Mouse (Mus musculus) neural tube, embryonic 15.5 days (tissue): ENCODE measurements around the gene Nppa. TPM values are rescaled to one million over a fixed set of nuclear protein-coding genes. Genes with fewer than 3 reads are reported as not detected.

Experiments used
- ATAC-seq: fragments of 200-750 bp; cut with Nextera tagmentation; 2 replicates; pipeline ENCODE4 v1.8.0; 2017; ENCODE audit warnings: mild to moderate bottlenecking, moderate TSS enrichment, moderate library complexity; ENCODE audit not compliant: low FRiP score
- H3K27ac ChIP-seq: fragments of 300-500 bp; sonication (generic); replicated peaks from 2 replicates; pipeline ENCODE4 v1.5.1; 2015; ENCODE audit warnings: mild to moderate bottlenecking, inconsistent platforms
- H3K27me3 ChIP-seq: fragments of 300-500 bp; sonication (generic); replicated peaks from 2 replicates; pipeline ENCODE4 v1.6.1; 2015; ENCODE audit warnings: inconsistent platforms
- H3K36me3 ChIP-seq: fragments of 300-500 bp; sonication (generic); 2 replicates; pipeline ENCODE4 v1.6.1; 2015; ENCODE audit warnings: inconsistent platforms
- H3K4me1 ChIP-seq: fragments of 300-500 bp; sonication (generic); 2 replicates; pipeline ENCODE4 v1.6.1; 2015; ENCODE audit warnings: inconsistent platforms
- H3K4me2 ChIP-seq: fragments of 300-500 bp; sonication (generic); 2 replicates; pipeline ENCODE4 v1.6.1; 2015; ENCODE audit warnings: inconsistent platforms, mild to moderate bottlenecking, moderate library complexity
- H3K4me3 ChIP-seq: fragments of 300-500 bp; sonication (generic); replicated peaks from 2 replicates; pipeline ENCODE4 v1.5.1; 2015; ENCODE audit warnings: mild to moderate bottlenecking, inconsistent platforms
- H3K9ac ChIP-seq: fragments of 300-500 bp; sonication (generic); replicated peaks from 2 replicates; pipeline ENCODE4 v1.6.1; 2015; ENCODE audit warnings: mild to moderate bottlenecking, inconsistent platforms
- H3K9me3 ChIP-seq: fragments of 300-500 bp; sonication (generic); replicated peaks from 2 replicates; pipeline ENCODE4 v1.6.1; 2016; ENCODE audit warnings: inconsistent platforms
- WGBS: fragments of 180-500 bp; shearing (Covaris S2); methylation state at CpG from one replicate; pipeline ENCODE4 v1.1.7; 2015; ENCODE audit warnings: mixed read lengths; 5-methylcytosine and 5-hydroxymethylcytosine counted together
- polyA plus RNA-seq: library from polyadenylated mRNA; unstranded; fragments of >200 nt; fragmentation: Nextera tagmentation; extraction: Ambion mirVana; gene quantifications from 2 replicates; pipeline ENCODE4 v1.2.1, GENCODE M21; 2015

Gene Nppa
- polyA plus RNA-seq, 1 experiment from 2014 or later, result 1.6 TPM

DNA sequence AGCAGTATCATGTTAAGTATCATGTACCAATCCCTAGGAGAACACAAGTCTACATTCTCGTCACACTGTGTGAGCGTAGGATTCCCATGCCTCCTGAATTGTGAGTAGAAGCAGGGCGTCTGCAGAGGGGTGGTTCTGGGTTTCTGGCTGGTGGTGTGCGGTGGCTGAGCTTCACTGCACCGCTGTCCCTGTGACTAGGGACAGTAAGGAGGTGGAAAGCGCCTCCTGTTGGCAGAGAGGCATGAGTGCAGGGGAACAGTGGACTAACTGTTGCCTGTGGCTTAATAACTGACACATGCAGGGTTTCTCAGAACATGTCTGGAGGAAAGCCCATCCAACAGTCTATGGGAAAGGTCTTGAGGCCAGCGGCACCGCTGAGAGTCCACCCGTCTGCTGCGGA, 14.9 kb downstream of the Nppa start:
- 85% methylated on average over 10 of the region's 10 CpGs for WGBS

DNA sequence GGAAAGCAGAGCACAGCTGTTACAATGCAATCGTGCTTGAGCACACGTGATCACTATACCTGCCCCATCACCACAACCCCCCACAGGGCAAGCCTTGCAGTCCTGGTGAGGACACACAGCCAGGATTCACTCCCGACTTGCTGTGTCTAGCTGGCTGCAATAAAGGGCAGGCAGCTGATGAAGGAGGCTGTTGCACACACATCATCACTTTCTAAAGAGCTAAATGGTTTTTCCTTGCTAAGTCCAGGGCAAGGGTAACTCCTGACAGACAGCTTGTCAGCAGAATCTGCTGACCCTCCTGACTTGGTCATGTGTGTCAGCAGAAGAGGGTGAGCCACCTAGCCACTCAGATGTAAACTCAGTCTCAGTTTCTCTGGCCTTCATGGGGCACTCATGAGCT, 16.5 kb downstream of the Nppa start:
- Histone ChIP-seq H3K9ac (no peak overlapping the region), H3K36me3 (peaks cover 97% of the 10 kb centered on the region), H3K27me3 (no peaks in the 10 kb centered on the region)

More for the DNA sequence above, 14.9 kb downstream of the Nppa start:
- Histone ChIP-seq H3K4me2 (no peak overlapping the region), H3K9ac (no peak overlapping the region), H3K27ac (no peak overlapping the region), H3K4me3 (no peak overlapping the region), H3K36me3 (peaks cover 97% of the 10 kb centered on the region), H3K27me3 (no peaks in the 10 kb centered on the region), H3K4me1 (no peaks in the 10 kb centered on the region; the same call in 1 of the 2 replicates), H3K9me3 (no peaks in the 10 kb centered on the region)
- ATAC-seq, result no peak

DNA sequence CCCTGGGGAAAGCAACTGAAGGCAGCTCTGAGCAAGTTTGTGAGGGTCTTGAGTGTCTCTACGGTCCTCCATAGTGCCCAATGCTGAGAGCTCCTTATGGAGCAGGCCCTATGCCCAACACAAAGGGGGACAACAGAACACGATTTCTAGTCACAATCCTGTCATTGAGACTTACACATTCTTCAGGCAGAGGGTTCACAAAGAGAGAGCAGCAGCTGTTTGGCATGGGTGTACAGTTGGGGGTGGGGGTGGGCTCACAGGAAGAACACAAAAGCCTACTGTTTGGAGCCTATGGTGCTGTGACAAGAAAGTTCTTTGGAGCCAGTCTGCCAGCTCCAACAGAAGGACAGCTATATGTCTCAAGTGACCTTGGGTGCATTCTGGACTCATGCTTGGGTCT, 17.9 kb downstream of the Nppa start:
- no peaks in the 10 kb centered on the region for H3K27me3 ChIP-seq
- 47% methylated on average over 2 of the region's 2 CpGs for WGBS
- peaks cover 97% of the 10 kb centered on the region for H3K36me3 ChIP-seq
- no peak overlapping the region for H3K4me2 ChIP-seq
- H3K4me3 ChIP-seq, result no peak overlapping the region
- peak; percentile 37; the same call in 1 of the 2 replicates for ATAC-seq
- no peak overlapping the region for H3K9ac ChIP-seq
- peak overlapping the region; percentile 60 for H3K27ac ChIP-seq
- no peaks in the 10 kb centered on the region for H3K9me3 ChIP-seq
- H3K4me1 ChIP-seq, result no peaks in the 10 kb centered on the region; the same call in 1 of the 2 replicates

More for the DNA sequence above, 16.5 kb downstream of the Nppa start:
- Histone ChIP-seq H3K4me2 (no peak overlapping the region), H3K4me3 (no peak overlapping the region), H3K4me1 (no peaks in the 10 kb centered on the region; the same call in 1 of the 2 replicates), H3K27ac (no peak overlapping the region), H3K9me3 (no peaks in the 10 kb centered on the region)
- no peak for ATAC-seq
- 83% methylated on average over 3 of the region's 3 CpGs for WGBS

DNA sequence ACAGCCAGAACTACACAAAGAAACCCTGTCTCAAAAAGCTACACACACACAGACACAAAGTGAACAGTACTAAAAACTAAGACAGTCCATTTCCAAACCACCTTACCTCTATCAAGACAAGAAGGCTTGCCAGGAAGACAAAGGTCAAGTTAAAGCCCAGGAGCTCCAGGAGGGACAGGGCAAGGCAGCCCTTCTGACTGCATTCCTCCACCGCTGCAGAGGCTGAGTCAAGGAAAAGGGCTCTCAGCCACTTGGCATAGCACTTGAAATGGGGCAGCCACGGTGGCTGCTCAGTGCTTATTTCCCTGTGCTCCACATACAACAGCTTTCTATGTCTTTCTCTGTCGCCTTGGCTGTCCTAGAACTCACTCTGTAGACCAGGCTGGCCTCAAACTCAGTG, 23.5 kb downstream of the Nppa start:
- Histone ChIP-seq H3K36me3 (peaks cover 91% of the 10 kb centered on the region), H3K4me1 (no peaks in the 10 kb centered on the region; the same call in 1 of the 2 replicates), H3K9me3 (no peaks in the 10 kb centered on the region), H3K4me2 (no peak overlapping the region), H3K9ac (no peak overlapping the region), H3K27ac (no peak overlapping the region), H3K4me3 (no peak overlapping the region), H3K27me3 (no peaks in the 10 kb centered on the region)
- no peak for ATAC-seq
- WGBS, result 93% methylated on average over 3 of the region's 3 CpGs

DNA sequence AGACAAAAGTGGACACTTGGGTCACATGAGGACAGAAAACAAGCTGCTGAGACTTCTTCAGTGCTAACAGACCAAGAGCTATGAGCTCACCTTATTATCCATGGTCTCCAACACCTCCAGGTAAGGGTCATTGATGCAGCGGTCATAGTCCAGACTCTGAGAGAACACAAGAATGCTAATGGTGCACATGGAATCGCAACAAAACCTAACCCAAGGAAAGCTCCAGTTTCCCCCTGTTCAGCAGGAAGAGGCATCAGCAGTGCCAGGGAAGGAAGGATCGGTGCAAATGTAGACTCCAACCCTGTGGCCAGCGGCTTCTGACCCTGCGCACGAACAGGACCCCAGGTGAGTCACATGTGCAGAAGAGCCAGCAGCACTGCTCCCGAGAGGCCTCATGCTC, 28.8 kb downstream of the Nppa start:
- no peak for ATAC-seq
- Histone ChIP-seq H3K4me2 (no peak overlapping the region), H3K36me3 (peaks cover 62% of the 10 kb centered on the region), H3K9me3 (no peaks in the 10 kb centered on the region), H3K4me1 (no peaks in the 10 kb centered on the region; the same call in 1 of the 2 replicates), H3K27me3 (no peaks in the 10 kb centered on the region), H3K27ac (no peak overlapping the region), H3K4me3 (no peak overlapping the region), H3K9ac (no peak overlapping the region)
- WGBS, result 93% methylated on average over 7 of the region's 7 CpGs

DNA sequence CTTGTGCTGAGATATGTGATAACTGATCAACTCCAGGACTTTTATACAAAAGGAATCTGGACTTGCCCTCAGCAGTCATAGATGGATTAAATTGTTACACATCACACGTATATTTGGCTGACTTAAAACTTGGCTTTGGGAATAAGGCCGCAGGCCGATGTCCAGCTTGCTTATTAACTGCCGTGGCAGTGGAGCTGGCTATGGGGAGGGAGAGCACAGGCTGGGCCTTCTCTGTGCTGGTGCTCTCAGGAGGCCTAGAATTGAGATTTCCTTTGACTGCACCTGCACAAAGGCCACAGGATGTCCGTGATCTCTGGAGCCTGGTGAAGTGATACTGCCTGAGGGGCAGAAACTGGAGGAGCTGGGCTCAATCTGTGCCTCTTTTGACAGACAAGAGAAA, 30.0 kb downstream of the Nppa start:
- ATAC-seq, result no peak
- Histone ChIP-seq H3K9ac (no peak overlapping the region), H3K36me3 (peaks cover 59% of the 10 kb centered on the region), H3K9me3 (no peaks in the 10 kb centered on the region), H3K27me3 (no peaks in the 10 kb centered on the region), H3K4me1 (no peaks in the 10 kb centered on the region; the same call in 1 of the 2 replicates), H3K4me3 (no peak overlapping the region), H3K4me2 (no peak overlapping the region), H3K27ac (no peak overlapping the region)
- 85% methylated on average over 5 of the region's 5 CpGs for WGBS

DNA sequence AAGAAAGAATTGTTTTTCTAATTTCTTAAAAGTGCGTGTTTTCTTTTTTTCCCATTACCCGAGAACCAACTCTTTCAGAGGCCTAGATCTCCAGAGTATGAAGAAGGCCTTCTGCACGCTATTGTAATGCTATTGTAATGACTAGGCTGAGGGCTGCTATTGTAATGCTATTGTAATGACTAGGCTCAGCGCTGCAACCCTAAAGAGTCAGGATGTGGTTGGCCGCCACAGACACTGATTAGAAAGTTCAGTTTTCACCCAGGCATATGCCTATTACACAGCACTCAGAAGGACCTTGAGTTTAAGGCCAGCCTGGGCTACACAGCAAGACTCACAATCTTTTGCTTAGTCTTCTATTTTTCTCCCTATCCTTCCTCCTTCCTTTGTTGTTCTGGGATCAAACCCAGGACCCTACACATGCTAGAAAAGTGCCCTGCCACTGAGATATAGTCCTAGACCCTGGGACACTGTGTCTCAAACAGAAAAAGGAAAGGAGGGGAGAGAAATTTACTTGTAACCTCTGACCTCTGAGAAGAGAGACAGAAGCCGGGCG, 33.4 kb downstream of the Nppa start:
- 61% methylated on average over 7 of the region's 7 CpGs for WGBS
- no peaks in the 10 kb centered on the region for H3K9me3 ChIP-seq
- H3K36me3 ChIP-seq, result peaks cover 35% of the 10 kb centered on the region
- ATAC-seq, result no peak
- no peak overlapping the region for H3K4me2 ChIP-seq
- no peaks in the 10 kb centered on the region for H3K27me3 ChIP-seq
- no peak overlapping the region for H3K27ac ChIP-seq
- no peak overlapping the region for H3K9ac ChIP-seq
- no peak overlapping the region for H3K4me3 ChIP-seq
- peaks cover 11% of the 10 kb centered on the region for H3K4me1 ChIP-seq

DNA sequence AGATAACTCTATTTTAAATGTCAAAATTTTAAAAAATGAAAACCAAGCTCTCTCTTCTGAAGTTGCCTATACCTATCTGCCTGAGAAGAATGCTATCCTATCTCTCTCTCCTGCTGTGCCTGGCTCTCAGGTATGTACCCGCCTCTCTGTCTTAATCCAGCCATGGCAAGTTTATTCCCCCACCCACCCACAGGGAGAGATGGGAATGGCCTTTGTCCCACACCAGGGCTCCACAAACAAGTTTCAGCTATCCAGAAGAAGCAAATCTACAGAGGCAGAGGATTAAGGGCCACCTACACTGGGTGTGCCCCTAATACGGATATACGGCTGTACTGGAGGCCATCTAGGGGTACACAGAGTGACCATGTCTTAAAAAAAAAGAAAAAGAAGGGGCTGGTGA, 34.9 kb downstream of the Nppa start:
- peaks cover 25% of the 10 kb centered on the region for H3K4me1 ChIP-seq
- no peak overlapping the region for H3K27ac ChIP-seq
- H3K9ac ChIP-seq, result no peak overlapping the region
- H3K36me3 ChIP-seq, result peaks cover 30% of the 10 kb centered on the region
- no peak overlapping the region for H3K4me3 ChIP-seq
- H3K9me3 ChIP-seq, result no peaks in the 10 kb centered on the region
- no peak for ATAC-seq
- whole genome bisulfite sequencing, result 91% methylated on average over 3 of the region's 3 CpGs
- no peaks in the 10 kb centered on the region for H3K27me3 ChIP-seq
- no peak overlapping the region for H3K4me2 ChIP-seq

DNA sequence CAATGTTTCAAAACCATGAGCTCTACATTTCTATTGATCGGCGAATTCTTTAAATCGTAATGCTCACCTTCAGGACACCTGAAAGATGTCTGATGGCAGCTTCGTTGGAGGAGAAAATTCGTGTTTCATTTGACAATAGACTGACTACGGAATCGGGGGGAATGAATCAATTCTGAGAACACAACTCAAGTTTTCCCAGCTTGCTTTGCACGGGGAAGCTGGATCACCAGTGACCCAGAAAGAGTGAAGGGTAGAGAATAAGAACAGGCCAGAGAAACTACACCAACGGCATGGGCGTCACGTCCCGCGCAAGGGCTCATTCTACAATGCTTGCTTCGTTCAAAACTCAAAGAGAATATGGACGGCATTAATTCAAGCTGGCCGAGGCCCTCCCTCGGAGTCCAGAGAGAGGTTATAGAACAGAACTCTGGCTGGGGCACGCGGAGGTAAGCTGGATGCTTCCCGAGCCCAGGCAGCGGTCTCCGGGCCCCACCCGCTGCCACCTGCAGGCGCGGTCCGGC, 37.6 kb downstream of the Nppa start:
- H3K9me3 ChIP-seq, result no peaks in the 10 kb centered on the region
- peak overlapping the region; percentile 65 for H3K4me2 ChIP-seq
- H3K4me3 ChIP-seq, result peak overlapping the region; percentile 92
- peak overlapping the region; percentile 94 for H3K27ac ChIP-seq
- peaks cover 52% of the 10 kb centered on the region for H3K4me1 ChIP-seq
- H3K27me3 ChIP-seq, result no peaks in the 10 kb centered on the region
- ATAC-seq, result peak; percentile 3
- peak overlapping the region; percentile 81 for H3K9ac ChIP-seq
- 7% methylated on average over 26 of the region's 26 CpGs for WGBS
- peaks cover 14% of the 10 kb centered on the region for H3K36me3 ChIP-seq

DNA sequence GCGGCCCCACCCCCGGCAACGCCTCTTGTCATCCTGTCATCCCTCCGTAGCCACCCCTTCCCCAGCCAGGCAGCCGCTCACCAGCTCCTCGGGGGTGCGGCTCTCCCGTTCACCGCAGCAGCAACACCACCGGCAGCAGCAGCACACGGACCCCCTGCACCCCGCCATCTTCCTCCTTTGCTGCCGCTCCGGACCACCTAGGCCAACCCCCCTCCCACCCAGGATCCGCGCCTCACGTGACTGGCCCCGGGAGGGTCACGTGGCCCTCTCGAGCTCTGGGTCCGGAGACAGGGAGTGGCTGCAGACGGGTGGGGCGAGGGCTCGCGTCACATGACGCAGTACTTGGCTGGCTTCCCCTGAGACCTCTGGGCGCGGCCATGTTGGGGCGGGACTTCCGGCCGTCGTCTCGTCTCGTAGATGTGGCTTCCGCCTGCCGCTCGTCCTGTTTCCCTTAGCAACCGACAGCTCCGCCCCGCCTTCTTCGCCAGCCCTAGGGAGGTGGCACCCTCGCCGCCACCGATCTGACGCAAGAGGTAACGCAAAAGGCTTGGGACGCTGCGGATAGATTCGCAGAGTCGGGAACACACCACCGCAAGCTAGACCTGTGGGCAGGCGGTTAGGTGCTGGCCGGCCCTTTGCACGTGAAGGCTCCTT, 38.2 kb downstream of the Nppa start, which contains the start of the genes Clcn6 and Mthfr:
Gene Clcn6 (minus strand): TSS at position 222 of the 654 bp plus-strand sequence.
Gene Mthfr (plus strand): TSS at position 478 of the 654 bp plus-strand sequence.
- Histone ChIP-seq H3K27me3 (no peaks in the 10 kb centered on the region), H3K4me2 (peak within 1 kb of the TSS; percentile 86), H3K9ac (peak within 1 kb of the TSS; percentile 81), H3K27ac (peak within 1 kb of the TSS; percentile 94), H3K4me3 (peak within 1 kb of the TSS; percentile 92), H3K36me3 (peaks cover 14% of the 10 kb centered on the region), H3K9me3 (no peaks in the 10 kb centered on the region), H3K4me1 (peaks cover 55% of the 10 kb centered on the region)
- peak; percentile 93 for ATAC-seq
- WGBS, result under 1% methylated on average over 53 of the region's 54 CpGs

DNA sequence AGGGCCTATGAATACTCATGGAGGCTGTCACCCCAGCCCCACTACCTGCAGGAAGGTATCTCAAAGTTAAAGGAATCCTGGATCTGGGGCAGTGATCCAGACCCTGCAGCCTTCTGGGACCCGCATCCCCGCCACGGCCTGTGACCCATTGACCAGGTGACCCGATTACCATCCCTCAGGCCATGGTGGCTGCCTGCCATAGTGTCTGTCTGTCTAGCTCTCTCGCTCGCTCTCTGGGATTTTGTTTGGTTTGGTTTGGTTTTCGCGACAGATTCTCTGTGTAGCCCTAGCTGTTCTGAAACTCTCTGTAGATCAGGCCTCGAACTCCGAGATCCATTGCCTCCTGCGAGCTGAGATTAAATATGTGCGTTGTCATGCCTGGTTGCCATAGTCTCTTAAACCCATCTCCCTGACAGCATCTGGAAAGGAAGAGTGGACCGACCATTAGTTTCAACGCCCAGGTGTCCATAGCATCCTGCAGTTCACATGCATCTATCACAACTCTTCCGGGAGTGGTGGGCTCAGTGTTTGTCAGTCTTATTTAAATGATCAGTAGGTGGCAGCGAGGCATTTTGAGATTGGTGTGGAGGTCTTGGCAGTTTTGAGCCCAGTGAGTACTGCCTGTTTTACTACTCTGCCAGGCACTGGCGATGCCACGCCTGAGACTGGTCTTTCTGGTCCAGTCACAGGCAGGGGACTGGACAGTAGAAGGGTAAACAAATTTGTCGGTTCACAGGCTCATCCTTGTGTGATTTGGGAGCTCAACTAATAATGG, 38.9 kb downstream of the Nppa start:
- H3K4me3 ChIP-seq, result peak overlapping the region; percentile 92
- WGBS, result 18% methylated on average over 19 of the region's 19 CpGs
- H3K4me1 ChIP-seq, result peaks cover 55% of the 10 kb centered on the region
- peak overlapping the region; percentile 86 for H3K4me2 ChIP-seq
- no peaks in the 10 kb centered on the region for H3K9me3 ChIP-seq
- H3K36me3 ChIP-seq, result peaks cover 20% of the 10 kb centered on the region
- no peak; the same call in 1 of the 2 replicates for ATAC-seq
- no peaks in the 10 kb centered on the region for H3K27me3 ChIP-seq
- H3K27ac ChIP-seq, result peak overlapping the region; percentile 94
- peak overlapping the region; percentile 75 for H3K9ac ChIP-seq
